Mouse (Mus musculus): ENCODE measurements around the gene Gars. TPM values are rescaled to one million over a fixed set of nuclear protein-coding genes. Genes with fewer than 3 reads are reported as not detected.

Gene Gars
- polyA plus RNA-seq, 1 experiment from 2014 or later: 144 TPM

DNA sequence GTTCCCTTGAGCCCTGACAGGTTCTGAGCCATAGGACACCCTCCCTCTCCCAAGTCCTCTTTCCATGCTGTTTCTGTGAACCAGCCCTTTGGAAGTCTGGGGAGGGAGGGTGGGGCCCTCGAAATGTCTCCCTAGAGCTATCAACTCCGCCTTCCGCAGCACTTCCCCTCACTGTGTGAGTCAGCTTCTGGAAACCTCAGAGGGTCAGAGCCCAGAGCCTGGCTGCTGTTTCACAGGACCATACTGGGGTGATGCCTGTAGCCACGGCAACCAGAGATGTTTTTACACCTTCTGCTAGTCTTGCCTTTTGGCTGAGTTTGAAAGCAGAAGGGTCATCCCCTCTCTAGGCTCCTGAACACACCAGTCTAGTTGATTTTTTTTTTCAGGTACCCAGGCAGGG lies 85.2 kb downstream of the Gars start:
- Histone ChIP-seq H3K4me2 (replicated peaks; ENCODE audit: low read depth, low read length) (no peak overlapping the region), H3K9ac (replicated peaks; ENCODE audit: low read length) (no peak overlapping the region), H3K4me3 (ENCODE audit: low read length) (no peak overlapping the region), H3K36me3 (ENCODE audit: insufficient read depth, low read length) (no peaks in the 10 kb centered on the region), H3K9me3 (ENCODE audit: low read length) (no peaks in the 10 kb centered on the region), H3K27me3 (ENCODE audit: insufficient read depth, low read length) (peaks cover 22% of the 10 kb centered on the region), H3K4me1 (ENCODE audit: insufficient read depth, low read length) (no peaks in the 10 kb centered on the region), H3K27ac (ENCODE audit: low read length) (no peak overlapping the region)
- ATAC-seq (ENCODE audit: low FRiP score, low TSS enrichment): no peak
- WGBS: 18% methylated on average over 4 of the region's 4 CpGs

DNA sequence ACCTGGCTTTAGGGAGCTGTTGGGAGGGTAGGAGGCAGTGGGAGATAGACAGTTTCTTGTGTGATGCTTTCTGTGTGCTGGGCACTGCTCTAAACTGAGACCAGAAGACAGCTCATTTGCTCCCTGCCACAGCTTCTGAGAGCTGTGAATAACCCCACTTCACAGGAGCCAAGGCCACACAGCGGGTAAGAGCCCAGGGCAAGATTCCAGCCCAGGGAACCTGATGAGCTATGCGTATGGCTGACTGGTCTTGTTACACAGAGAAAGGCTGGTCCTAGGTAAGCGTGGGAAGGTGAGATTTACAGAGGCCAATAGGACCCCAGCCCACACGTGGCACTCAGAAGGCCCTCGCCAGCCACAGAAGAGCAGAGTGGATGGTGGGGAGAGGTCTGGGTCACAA lies 88.8 kb downstream of the Gars start:
- 79% methylated on average over 5 of the region's 5 CpGs for WGBS
- no peak overlapping the region for H3K27ac ChIP-seq (ENCODE audit: low read length)

DNA sequence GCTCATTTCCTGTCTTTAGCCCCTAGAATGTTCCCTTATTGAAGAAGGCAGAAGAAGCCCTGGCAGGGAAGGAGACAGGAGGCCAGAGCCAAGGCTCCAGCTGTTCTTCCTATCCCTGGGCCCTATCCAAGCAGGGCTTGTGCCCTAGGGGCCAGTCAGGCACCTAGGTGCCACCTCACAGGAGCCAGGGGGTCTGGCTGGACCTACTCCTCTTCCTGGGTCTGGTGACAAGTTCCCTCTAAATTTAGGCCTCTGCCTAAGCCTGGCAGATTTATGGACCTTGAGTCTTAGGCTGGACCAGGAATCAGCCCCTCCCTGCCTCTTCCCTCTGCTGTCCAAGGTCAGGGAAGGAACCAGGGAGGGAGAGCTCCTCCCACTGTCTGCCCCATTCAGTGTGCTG lies 90.6 kb downstream of the Gars start:
- 0 out of 2 replicates have a peak, but pooled peaks cover 4% of the 10 kb centered on the region for H3K4me1 ChIP-seq (ENCODE audit: insufficient read depth, low read length)
- ATAC-seq (ENCODE audit: low FRiP score, low TSS enrichment): 0 out of 2 replicates have a peak, but pooled peaks have one; percentile 15

More for the DNA sequence above, 88.8 kb downstream of the Gars start:
- H3K9me3 ChIP-seq (ENCODE audit: low read length): no peaks in the 10 kb centered on the region
- H3K4me2 ChIP-seq (replicated peaks; ENCODE audit: low read depth, low read length): no peak overlapping the region
- no peaks in the 10 kb centered on the region for H3K4me1 ChIP-seq (ENCODE audit: insufficient read depth, low read length)
- no peaks in the 10 kb centered on the region for H3K36me3 ChIP-seq (ENCODE audit: insufficient read depth, low read length)
- H3K27me3 ChIP-seq (ENCODE audit: insufficient read depth, low read length): no peaks in the 10 kb centered on the region
- H3K4me3 ChIP-seq (ENCODE audit: low read length): no peak overlapping the region
- no peak overlapping the region for H3K9ac ChIP-seq (replicated peaks; ENCODE audit: low read length)
- no peak for ATAC-seq (ENCODE audit: low FRiP score, low TSS enrichment)

More for the DNA sequence above, 90.6 kb downstream of the Gars start:
- no peak overlapping the region for H3K4me3 ChIP-seq (ENCODE audit: low read length)
- no peak overlapping the region for H3K27ac ChIP-seq (ENCODE audit: low read length)
- H3K9ac ChIP-seq (replicated peaks; ENCODE audit: low read length): no peak overlapping the region
- no peak overlapping the region for H3K4me2 ChIP-seq (replicated peaks; ENCODE audit: low read depth, low read length)
- H3K27me3 ChIP-seq (ENCODE audit: insufficient read depth, low read length): no peaks in the 10 kb centered on the region
- H3K9me3 ChIP-seq (ENCODE audit: low read length): no peaks in the 10 kb centered on the region
- no peaks in the 10 kb centered on the region for H3K36me3 ChIP-seq (ENCODE audit: insufficient read depth, low read length)

Other genes starting within 250 kb of the Gars start
- 4.1 and 4.4 TPM in 2 replicates for gene Znrf2, start 221.1 kb upstream of the Gars start, polyA plus RNA-seq (2015; fragmentation: Nextera tagmentation; extraction: Ambion mirVana)
- gene Nod1, start 65.4 kb upstream of the Gars start, polyA plus RNA-seq (2015; fragmentation: Nextera tagmentation; extraction: Ambion mirVana): 4.8 and 6.4 TPM in 2 replicates
- gene Ggct, start 45.1 kb upstream of the Gars start, polyA plus RNA-seq (2015; fragmentation: Nextera tagmentation; extraction: Ambion mirVana): 7.9 and 9.8 TPM in 2 replicates
- 0.11 and 0.12 TPM in 2 replicates for gene Crhr2, start 95.0 kb downstream of the Gars start, polyA plus RNA-seq (2015; fragmentation: Nextera tagmentation; extraction: Ambion mirVana)
- gene Inmt, start 137.0 kb downstream of the Gars start, polyA plus RNA-seq (2015; fragmentation: Nextera tagmentation; extraction: Ambion mirVana): 11.2 and 13.8 TPM in 2 replicates
- 17.0 and 19.3 TPM in 2 replicates for gene Mindy4, start 165.4 kb downstream of the Gars start, polyA plus RNA-seq (2015; fragmentation: Nextera tagmentation; extraction: Ambion mirVana)

Measured in kidney, embryonic 16.5 days (tissue).